Mouse (Mus musculus): ENCODE data around the gene Gpr180.

The Gpr180 gene

GRCm38 (mm10) chr14:118209642-118210041, 72.7 kb downstream of the Gpr180 start:
- CTCF ChIA-PET: no interaction called here

- CTCF ChIA-PET: no interaction called here
Measured at GRCm38 (mm10) chr14:118212188-118212804, 75.3 kb downstream of the Gpr180 start.

All from spleen, embryonic (tissue).